Mouse (Mus musculus): Measurements from ENCODE around the gene Slc35e3.

DNA sequence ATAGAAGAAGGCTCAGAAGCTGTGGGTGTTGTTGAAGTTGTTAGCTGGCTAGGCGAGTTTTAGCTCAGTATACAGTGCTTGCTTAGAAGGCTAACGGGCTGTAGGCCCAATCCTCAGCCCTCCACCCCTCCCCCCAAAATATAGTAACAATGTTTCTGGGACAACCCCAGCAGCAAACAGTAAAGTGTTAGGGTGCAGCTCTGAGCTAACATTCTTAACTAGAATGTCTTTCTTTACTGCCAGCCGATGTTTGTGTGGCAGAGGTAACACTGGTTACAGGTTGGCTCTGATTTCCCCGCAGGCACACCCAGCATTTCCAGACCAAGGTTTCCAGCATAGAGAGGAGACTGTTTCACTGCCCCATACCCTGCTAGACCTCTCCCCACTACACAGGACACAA lies 2.2 kb downstream of the Slc35e3 start:
- TF ChIP-seq POLR2AphosphoS2 (IDR thresholded peaks at IDR 0.05; ENCODE audit: low read depth, low read length) (no peak), CTCF (conservative IDR thresholded peaks at IDR 0.05 in 1 of 2, IDR thresholded peaks at IDR 0.05 in 1 of 2; ENCODE audit: low read depth in 2 of 2, low read length in 2 of 2) (no peak), MAX (IDR thresholded peaks at IDR 0.05; ENCODE audit: low read length) (no peak), POLR2A (IDR thresholded peaks at IDR 0.05; ENCODE audit: low read depth, low read length) (no peak), EP300 (IDR thresholded peaks at IDR 0.05; ENCODE audit: low read length) (no peak), HCFC1 (IDR thresholded peaks at IDR 0.05; ENCODE audit: low read depth, low read length) (no peak), TBP (conservative IDR thresholded peaks at IDR 0.05; ENCODE audit: low read depth, low read length) (no peak), SIN3A (IDR thresholded peaks at IDR 0.05; ENCODE audit: low read length) (no peak), RAD21 (IDR thresholded peaks at IDR 0.05; ENCODE audit: low read depth, low read length) (no peak), MXI1 (IDR thresholded peaks at IDR 0.05; ENCODE audit: low read depth, low read length) (no peak), UBTF (IDR thresholded peaks at IDR 0.05; ENCODE audit: low read depth, low read length) (no peak), USF1 (IDR thresholded peaks at IDR 0.05; ENCODE audit: low read depth, low read length) (no peak)

Measured in CH12.LX (cell line).